Mouse (Mus musculus): ENCODE data around the gene Fbp1. TPM values are rescaled to one million over a fixed set of nuclear protein-coding genes. Genes with fewer than 3 reads are reported as not detected.
"Not testable (repeated sequence)": the region's sequence is repeated elsewhere in the genome, so short reads cannot be mapped to it uniquely, and the experiment has no call there.

The Fbp1 gene
- polyA plus RNA-seq, 1 experiment, result not detected

DNA sequence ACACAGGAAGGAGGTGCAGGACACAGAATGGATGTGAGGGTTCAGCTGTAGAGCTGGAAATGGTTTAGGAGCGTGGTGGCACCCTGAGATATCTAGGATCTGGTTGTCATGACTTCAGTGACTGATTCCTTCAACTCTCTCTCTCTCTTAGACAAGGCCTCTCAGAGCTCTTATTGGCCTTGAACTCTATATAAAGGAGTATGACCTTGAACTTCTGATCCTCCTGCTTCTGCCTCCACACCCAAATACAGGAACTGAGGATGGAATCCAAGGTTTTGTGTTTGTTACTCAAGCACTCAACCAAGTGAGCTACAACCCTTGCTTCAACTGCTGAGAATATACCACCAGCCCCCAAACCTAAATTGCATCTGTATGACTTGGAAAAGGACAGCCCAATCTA is 12.0 kb downstream of the Fbp1 start:
- Histone ChIP-seq H3K4me1 (ENCODE audit: control insufficient read depth, insufficient read depth, low read length) (no peaks in the 10 kb centered on the region), H3K27ac (ENCODE audit: insufficient read depth, low read length) (no peak overlapping the region), H3K4me3 (ENCODE audit: insufficient read depth, low read length) (no peak overlapping the region)
- no peak for TF ChIP-seq CTCF (IDR thresholded peaks at IDR 0.05; ENCODE audit: borderline replicate concordance, insufficient read depth, low read length)
- TF ChIP-seq POLR2A (IDR thresholded peaks at IDR 0.05; ENCODE audit: low read depth, low read length), result no peak

DNA sequence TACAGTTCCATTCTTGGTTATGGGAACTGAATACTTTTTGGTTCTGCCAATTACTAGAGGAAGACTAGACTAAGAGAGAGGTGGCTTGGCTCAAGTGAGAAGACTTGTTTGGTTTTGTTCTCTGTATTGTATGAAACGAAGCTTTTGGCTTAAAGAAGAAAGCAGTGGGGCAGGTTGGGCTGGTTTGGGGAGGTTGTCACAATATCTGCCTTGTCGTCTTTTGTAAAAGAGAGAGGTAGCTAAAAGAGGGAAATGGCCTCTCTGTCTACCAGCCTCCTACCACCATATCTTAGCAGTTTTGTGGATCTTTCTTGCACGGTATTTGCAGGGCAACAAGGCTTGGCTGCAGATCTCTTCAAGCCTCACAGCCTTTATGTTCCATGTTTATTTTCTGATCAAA is 15.8 kb downstream of the Fbp1 start:
- Histone ChIP-seq H3K4me1 (ENCODE audit: control insufficient read depth, insufficient read depth, low read length) (no peaks in the 10 kb centered on the region), H3K27ac (ENCODE audit: insufficient read depth, low read length) (no peak overlapping the region), H3K4me3 (ENCODE audit: insufficient read depth, low read length) (no peak overlapping the region)
- TF ChIP-seq CTCF (IDR thresholded peaks at IDR 0.05; ENCODE audit: borderline replicate concordance, insufficient read depth, low read length), result no peak
- TF ChIP-seq POLR2A (IDR thresholded peaks at IDR 0.05; ENCODE audit: low read depth, low read length), result no peak

DNA sequence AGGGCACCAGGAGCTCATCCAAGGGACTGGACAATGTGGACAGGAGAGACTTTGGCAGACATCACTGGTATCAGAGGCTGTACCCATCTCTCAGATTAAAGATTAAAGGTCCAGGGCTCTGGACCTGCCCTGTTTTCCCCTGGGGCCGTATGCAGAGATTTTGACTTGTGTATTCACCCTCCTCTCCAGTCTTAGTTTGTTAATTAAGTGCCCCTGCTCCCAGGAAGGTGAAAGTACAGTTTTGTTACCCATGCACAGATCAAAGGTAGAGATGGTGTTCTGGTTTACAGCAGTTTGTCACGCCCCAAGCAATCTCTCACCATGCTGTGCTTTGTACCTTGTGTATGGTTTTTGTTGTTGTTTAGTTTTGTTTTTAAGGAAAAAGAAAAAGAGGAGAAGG is 17.5 kb downstream of the Fbp1 start:
- no peak overlapping the region for H3K27ac ChIP-seq (ENCODE audit: insufficient read depth, low read length)
- H3K4me1 ChIP-seq (ENCODE audit: control insufficient read depth, insufficient read depth, low read length), result no peaks in the 10 kb centered on the region
- H3K4me3 ChIP-seq (ENCODE audit: insufficient read depth, low read length), result no peak overlapping the region
- TF ChIP-seq POLR2A (IDR thresholded peaks at IDR 0.05; ENCODE audit: low read depth, low read length), result no peak
- TF ChIP-seq CTCF (IDR thresholded peaks at IDR 0.05; ENCODE audit: borderline replicate concordance, insufficient read depth, low read length), result no peak

DNA sequence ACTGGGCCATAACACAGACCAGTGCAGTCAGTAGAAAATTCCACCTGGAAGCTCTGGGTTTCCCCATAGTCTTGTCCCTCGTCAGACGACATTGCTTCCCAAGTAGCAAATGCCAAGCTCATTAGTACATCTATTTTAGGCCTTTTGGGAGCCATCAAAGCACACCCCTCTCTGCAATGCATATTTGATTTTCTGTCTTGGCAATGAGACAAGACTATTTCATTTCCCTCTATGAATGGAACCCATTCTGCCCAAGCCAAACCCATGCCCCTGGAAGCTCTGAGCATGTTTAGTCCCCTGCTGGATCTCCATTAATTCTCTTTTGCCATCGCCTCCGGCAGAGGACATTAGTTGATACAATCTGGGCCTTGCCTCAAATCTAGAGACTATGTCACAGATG is 21.3 kb downstream of the Fbp1 start:
- no peak for TF ChIP-seq POLR2A (IDR thresholded peaks at IDR 0.05; ENCODE audit: low read depth, low read length)
- TF ChIP-seq CTCF (IDR thresholded peaks at IDR 0.05; ENCODE audit: borderline replicate concordance, insufficient read depth, low read length), result no peak
- Histone ChIP-seq H3K4me3 (ENCODE audit: insufficient read depth, low read length) (no peak overlapping the region), H3K4me1 (ENCODE audit: control insufficient read depth, insufficient read depth, low read length) (peaks cover 3% of the 10 kb centered on the region; the same call in 1 of the 2 replicates), H3K27ac (ENCODE audit: insufficient read depth, low read length) (no peak overlapping the region)

DNA sequence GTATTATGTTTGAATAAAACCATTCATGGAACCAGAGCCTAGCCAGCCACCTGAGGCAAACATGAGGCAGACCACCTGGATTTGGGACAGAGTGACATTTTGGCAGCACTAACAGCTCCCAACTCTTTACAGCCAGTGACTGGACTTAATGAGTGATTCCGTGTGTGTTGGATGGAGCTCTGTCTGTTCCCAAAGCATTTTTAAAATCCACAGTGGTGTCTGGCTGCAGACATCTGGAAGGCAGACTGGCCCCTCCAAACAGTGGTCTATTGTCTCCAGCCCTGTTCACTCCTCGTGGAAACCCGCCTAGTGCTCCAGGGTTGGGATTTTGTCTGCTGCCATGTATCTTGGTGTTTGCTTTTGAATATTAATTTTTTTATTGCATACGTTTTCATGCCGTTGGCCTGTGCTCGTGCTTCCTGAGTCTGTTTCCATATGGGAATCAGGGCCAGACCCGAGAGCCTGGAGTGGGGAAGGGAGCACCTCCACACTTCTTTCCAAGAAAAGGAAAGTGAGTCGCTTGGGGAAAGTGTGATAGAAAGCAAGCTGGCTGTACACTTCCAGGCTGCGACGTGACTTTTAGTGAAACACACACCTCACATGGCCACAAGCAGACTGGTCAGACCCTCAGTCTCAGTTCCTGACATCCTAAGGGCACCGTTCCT is 22.3 kb downstream of the Fbp1 start:
- H3K27ac ChIP-seq (ENCODE audit: insufficient read depth, low read length), result no peak overlapping the region
- H3K4me3 ChIP-seq (ENCODE audit: insufficient read depth, low read length), result no peak overlapping the region
- peaks cover 3% of the 10 kb centered on the region; the same call in 1 of the 2 replicates for H3K4me1 ChIP-seq (ENCODE audit: control insufficient read depth, insufficient read depth, low read length)
- TF ChIP-seq CTCF (IDR thresholded peaks at IDR 0.05; ENCODE audit: borderline replicate concordance, insufficient read depth, low read length) (no peak), POLR2A (IDR thresholded peaks at IDR 0.05; ENCODE audit: low read depth, low read length) (no peak)

DNA sequence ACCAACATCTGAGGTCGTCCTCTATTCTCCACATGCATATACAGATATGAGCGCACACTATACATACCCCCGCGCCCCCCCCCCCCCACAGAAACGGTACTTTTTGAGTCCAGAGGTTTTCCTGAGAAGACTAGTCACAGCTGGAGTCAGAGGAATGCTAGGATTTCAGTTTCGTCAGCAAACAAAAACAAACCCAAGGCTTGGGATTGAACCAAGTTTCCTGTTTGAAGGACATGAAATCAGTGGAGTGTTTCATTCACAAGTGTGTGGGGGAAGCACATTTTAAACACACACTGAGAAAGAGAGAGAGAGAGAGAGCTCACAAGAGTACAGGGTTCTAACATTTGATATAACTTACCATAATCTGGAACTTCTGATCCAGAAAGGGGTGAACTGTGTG is 24.3 kb downstream of the Fbp1 start:
- H3K27ac ChIP-seq (ENCODE audit: insufficient read depth, low read length), result no peak overlapping the region
- no peak overlapping the region for H3K4me3 ChIP-seq (ENCODE audit: insufficient read depth, low read length)
- peaks cover 3% of the 10 kb centered on the region; the same call in 1 of the 2 replicates for H3K4me1 ChIP-seq (ENCODE audit: control insufficient read depth, insufficient read depth, low read length)
- TF ChIP-seq POLR2A (IDR thresholded peaks at IDR 0.05; ENCODE audit: low read depth, low read length) (no peak), CTCF (IDR thresholded peaks at IDR 0.05; ENCODE audit: borderline replicate concordance, insufficient read depth, low read length) (no peak)

DNA sequence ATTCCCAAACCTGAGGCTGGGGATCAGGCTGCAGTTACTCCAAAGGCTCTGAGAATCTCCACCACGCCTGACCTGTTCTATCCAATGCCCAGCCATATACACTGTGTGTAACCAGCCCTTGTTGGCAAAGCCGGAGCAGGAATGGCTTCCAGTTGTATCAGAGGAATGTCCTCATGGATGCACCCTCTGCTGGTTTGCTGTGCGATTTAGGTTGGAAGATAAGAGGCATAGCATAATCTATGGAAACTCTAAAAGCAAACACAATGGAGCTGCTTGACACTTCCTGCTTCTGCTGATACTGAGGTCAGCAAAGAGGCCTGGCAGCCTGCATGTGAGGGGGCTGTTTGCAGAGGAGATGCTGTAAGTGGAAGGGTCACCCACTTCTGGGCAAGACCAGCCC is 25.2 kb downstream of the Fbp1 start:
- Histone ChIP-seq H3K27ac (ENCODE audit: insufficient read depth, low read length) (no peak overlapping the region), H3K4me1 (ENCODE audit: control insufficient read depth, insufficient read depth, low read length) (peaks cover 3% of the 10 kb centered on the region; the same call in 1 of the 2 replicates), H3K4me3 (ENCODE audit: insufficient read depth, low read length) (no peak overlapping the region)
- TF ChIP-seq POLR2A (IDR thresholded peaks at IDR 0.05; ENCODE audit: low read depth, low read length) (no peak), CTCF (IDR thresholded peaks at IDR 0.05; ENCODE audit: borderline replicate concordance, insufficient read depth, low read length) (no peak)

DNA sequence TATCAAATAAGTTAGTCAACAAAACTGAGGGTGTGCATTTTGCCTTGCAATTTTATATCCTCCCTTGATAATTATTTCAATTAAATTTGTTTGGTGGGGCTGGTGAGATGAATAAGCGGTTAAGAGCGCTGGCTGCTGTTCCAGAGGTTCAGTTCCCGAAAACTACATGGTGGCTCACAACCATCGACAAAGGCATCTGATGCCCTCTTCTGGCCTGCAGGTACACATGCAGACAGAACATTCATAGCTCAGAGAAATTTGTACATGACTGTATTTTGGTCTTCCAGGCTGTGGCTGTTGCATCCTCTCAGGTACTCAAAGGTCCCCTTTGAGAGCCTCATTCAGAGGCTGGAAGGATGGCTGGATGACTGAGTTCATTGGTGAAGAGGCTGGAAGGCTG is 28.0 kb downstream of the Fbp1 start:
- H3K4me3 ChIP-seq (ENCODE audit: insufficient read depth, low read length), result no peak overlapping the region
- no peak for TF ChIP-seq POLR2A (IDR thresholded peaks at IDR 0.05; ENCODE audit: low read depth, low read length)
- TF ChIP-seq CTCF (IDR thresholded peaks at IDR 0.05; ENCODE audit: borderline replicate concordance, insufficient read depth, low read length), result no peak
- no peak overlapping the region for H3K27ac ChIP-seq (ENCODE audit: insufficient read depth, low read length)

DNA sequence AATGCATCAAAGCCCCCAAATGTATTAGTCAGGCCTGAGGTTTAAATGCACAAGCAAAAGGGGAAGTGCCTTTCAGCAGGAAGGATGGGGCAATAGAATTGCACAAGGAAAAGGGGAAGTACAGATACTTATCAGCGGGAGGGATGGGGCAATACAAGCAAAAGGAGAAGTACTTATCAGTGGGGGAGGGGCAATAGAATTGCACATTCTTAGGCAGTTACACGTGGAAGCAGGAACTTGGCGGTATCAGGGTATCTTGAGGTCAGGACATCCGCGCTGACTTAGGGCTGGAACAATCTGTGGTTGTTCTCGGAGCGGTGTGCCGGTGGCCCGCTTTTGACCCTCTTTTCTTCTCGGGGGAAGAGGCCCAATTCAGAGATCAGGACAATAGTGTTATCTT is 28.8 kb downstream of the Fbp1 start:
- not testable (repeated sequence) for H3K4me3 ChIP-seq (ENCODE audit: insufficient read depth, low read length); H3K27ac ChIP-seq (ENCODE audit: insufficient read depth, low read length); H3K4me1 ChIP-seq (ENCODE audit: control insufficient read depth, insufficient read depth, low read length)

More for the DNA sequence above, 28.0 kb downstream of the Fbp1 start:
- H3K4me1 ChIP-seq (ENCODE audit: control insufficient read depth, insufficient read depth, low read length), result peaks cover 3% of the 10 kb centered on the region; the same call in 1 of the 2 replicates

DNA sequence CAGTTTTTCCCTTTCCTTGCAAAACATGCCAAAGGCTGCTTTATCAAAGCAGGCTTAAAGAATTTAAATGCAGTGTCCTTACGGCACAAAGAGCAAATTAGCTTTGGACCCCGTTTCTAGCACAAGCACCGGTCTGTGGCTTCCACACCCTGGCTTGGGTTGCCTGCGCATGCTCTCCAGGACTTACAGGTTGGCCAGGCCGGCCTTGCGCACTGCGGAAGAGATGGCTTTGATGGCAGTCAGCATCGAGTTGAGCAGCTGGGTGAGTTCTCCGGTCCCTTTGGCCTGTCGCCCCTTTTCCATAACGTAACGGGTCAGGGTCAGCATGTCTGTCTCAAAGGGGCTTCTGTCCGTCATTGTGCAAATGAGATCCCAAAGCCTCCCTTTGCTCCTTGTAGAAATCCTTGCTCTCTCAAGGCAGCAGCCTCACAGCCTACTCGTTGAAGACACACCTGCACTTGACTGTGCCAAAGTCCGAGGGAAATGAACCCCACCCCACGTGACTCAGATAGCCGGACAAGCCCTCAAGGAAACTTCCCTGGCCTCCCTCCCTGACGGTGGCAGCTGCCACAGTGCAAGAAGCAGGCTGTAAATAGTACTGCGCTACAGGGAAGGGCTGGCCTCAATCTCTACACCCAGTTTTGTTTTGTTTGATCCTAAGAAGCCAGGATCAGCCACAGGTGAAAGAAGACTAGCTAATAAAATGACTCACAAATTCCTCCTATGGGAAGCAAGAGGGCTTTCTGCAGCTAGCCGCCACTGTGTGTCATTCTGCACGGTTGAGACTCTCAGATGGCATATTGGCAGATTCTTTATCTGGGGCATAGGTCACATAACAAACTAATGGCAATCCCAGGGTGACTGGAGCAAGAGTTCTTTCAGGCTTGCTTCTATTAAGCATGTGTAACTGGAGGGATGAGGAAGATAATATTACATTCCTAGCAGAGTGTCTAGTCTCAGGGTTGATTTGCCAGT is 29.9 kb downstream of the Fbp1 start, which contains the start of gene Fbp2:
TSS of gene Fbp2 (minus strand) at position 482 of the 975 bp plus-strand sequence.
- no peak within 1 kb of the TSS for H3K27ac ChIP-seq (ENCODE audit: insufficient read depth, low read length)
- no peak within 1 kb of the TSS for H3K4me3 ChIP-seq (ENCODE audit: insufficient read depth, low read length)
- TF ChIP-seq CTCF (IDR thresholded peaks at IDR 0.05; ENCODE audit: borderline replicate concordance, insufficient read depth, low read length) (no peak), POLR2A (IDR thresholded peaks at IDR 0.05; ENCODE audit: low read depth, low read length) (no peak)
- peaks cover 3% of the 10 kb centered on the region; the same call in 1 of the 2 replicates for H3K4me1 ChIP-seq (ENCODE audit: control insufficient read depth, insufficient read depth, low read length)

Measured in embryonic fibroblast, embryonic 13.5 days (primary cell).